Mouse (Mus musculus): ENCODE measurements around the gene Asap2. TPM values are rescaled to one million over a fixed set of nuclear protein-coding genes. Genes with fewer than 3 reads are reported as not detected.

The Asap2 gene
- polyA plus RNA-seq, 1 experiment from 2014 or later = 7.6 TPM

DNA sequence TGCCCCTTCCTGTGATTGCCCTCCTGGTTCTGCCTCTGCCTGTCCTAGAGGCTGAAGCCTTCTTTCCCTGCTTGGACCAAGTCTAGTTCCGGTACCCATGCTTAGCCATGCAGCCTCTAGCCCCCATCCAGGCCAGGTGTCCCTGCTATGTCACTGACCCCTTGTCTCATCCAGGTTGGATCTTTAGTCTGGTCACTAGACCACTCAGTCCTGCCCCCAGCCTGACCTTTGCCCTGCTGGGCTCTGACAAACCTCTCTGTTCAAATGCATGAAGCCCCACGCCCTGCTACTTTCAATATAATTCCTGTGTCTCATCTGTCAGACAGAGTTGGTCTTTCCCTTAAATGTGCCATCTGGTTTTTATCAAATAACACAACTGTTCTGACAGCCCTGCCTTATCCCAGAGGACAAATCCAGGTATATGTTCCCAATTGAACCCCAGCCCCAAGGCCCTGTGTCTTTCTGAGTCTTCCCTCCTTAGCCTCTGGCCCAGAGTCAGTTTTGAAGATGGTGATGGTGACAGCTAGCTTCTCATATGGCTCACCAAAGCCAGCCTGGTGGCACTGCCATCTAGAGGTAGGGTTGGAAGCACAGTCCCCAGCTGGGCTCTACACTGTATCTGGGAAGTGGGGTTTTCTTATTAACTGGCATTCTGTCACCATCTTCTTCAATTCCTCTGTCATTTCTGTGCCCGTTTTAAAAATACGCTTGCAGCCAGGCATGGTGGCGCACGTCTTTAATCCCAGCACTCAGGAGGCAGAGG lies 270.4 kb downstream of the Asap2 start:
- Histone ChIP-seq H3K4me2 (ENCODE audit: low read length) (no peak overlapping the region), H3K9me3 (ENCODE audit: control insufficient read depth, low read length) (no peaks in the 10 kb centered on the region), H3K4me3 (ENCODE audit: control insufficient read depth in 1 of 2, insufficient read depth in 1 of 2, low read depth in 1 of 2, low read length in 2 of 2) (no peak overlapping the region), H3K27me3 (ENCODE audit: control insufficient read depth, insufficient read depth, low read length) (no peaks in the 10 kb centered on the region), H3K36me3 (ENCODE audit: control insufficient read depth, insufficient read depth, low read length) (peaks cover 70% of the 10 kb centered on the region), H3K9ac (ENCODE audit: low read length) (no peak overlapping the region), H3K27ac (replicated peaks in 1 of 2; ENCODE audit: control insufficient read depth in 1 of 2, insufficient read depth in 1 of 2, low read depth in 2 of 2, low read length in 2 of 2) (no peak overlapping the region), H3K4me1 (ENCODE audit: control insufficient read depth in 2 of 2, insufficient read depth in 2 of 2, low read length in 2 of 2) (peaks cover 0 to 5% of the 10 kb centered on the region in 2 experiments; a peak in 2 of 4 replicates)
- no peak for ATAC-seq (ENCODE audit: insufficient number of reproducible peaks, insufficient read depth, low FRiP score, low read depth)
- WGBS = 85% methylated on average over 6 of the region's 6 CpGs

DNA sequence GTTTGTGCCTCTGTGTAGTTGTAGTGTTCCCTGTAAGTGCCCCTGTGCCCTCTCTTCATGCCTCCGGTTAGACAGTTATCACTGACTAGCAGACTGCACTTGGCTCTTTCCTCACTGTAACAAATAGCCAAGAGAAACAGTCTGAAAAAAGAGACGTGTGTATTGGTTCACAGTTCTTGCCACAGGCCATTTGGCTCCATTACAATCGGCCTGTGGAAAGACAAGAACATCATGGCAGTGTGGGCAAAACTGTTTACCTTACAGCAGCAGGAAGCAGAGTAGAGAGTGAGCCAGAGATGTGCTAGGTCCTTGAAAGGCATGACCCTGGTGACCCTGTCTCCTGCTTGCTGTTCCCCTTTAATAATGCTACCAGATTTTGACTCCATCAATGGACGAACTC lies 271.3 kb downstream of the Asap2 start:
- Histone ChIP-seq H3K27ac (replicated peaks in 1 of 2; ENCODE audit: control insufficient read depth in 1 of 2, insufficient read depth in 1 of 2, low read depth in 2 of 2, low read length in 2 of 2) (peak overlapping the region in 1 of 2 experiments; percentile 12; a peak in 1 of 4 replicates), H3K9ac (ENCODE audit: low read length) (no peak overlapping the region), H3K4me1 (ENCODE audit: control insufficient read depth in 2 of 2, insufficient read depth in 2 of 2, low read length in 2 of 2) (peaks cover 0 to 5% of the 10 kb centered on the region in 2 experiments; a peak in 2 of 4 replicates), H3K27me3 (ENCODE audit: control insufficient read depth, insufficient read depth, low read length) (no peaks in the 10 kb centered on the region), H3K36me3 (ENCODE audit: control insufficient read depth, insufficient read depth, low read length) (peaks cover 65% of the 10 kb centered on the region), H3K9me3 (ENCODE audit: control insufficient read depth, low read length) (no peaks in the 10 kb centered on the region), H3K4me3 (ENCODE audit: control insufficient read depth in 1 of 2, insufficient read depth in 1 of 2, low read depth in 1 of 2, low read length in 2 of 2) (no peak overlapping the region), H3K4me2 (ENCODE audit: low read length) (no peak overlapping the region)
- no peak for ATAC-seq (ENCODE audit: insufficient number of reproducible peaks, insufficient read depth, low FRiP score, low read depth)
- 74% methylated on average over 4 of the region's 4 CpGs for WGBS

DNA sequence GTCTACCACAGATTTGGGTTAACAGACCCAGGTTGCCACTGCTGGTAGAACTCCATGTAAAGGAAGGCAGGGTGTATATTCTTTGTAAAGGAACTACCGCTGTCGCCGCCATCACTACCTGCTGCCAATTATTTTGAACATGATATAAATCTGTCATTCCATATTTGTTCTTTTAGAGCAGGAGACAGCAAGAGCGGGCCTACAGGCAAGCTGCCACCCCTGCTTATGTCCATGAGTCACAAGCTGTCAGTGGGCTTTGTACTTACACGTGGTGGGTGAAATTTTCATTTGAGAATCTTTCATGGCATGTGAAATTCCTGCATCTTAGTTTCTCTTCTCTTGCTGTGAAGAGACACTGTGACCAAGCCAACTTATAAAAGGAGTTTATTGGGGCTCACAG lies 273.0 kb downstream of the Asap2 start:
- Histone ChIP-seq H3K36me3 (ENCODE audit: control insufficient read depth, insufficient read depth, low read length) (peaks cover 61% of the 10 kb centered on the region), H3K27me3 (ENCODE audit: control insufficient read depth, insufficient read depth, low read length) (no peaks in the 10 kb centered on the region), H3K9ac (ENCODE audit: low read length) (no peak overlapping the region), H3K4me3 (ENCODE audit: control insufficient read depth in 1 of 2, insufficient read depth in 1 of 2, low read depth in 1 of 2, low read length in 2 of 2) (no peak overlapping the region), H3K4me1 (ENCODE audit: control insufficient read depth in 2 of 2, insufficient read depth in 2 of 2, low read length in 2 of 2) (peaks cover 0 to 5% of the 10 kb centered on the region in 2 experiments; a peak in 2 of 4 replicates), H3K4me2 (ENCODE audit: low read length) (no peak overlapping the region), H3K9me3 (ENCODE audit: control insufficient read depth, low read length) (no peaks in the 10 kb centered on the region), H3K27ac (replicated peaks in 1 of 2; ENCODE audit: control insufficient read depth in 1 of 2, insufficient read depth in 1 of 2, low read depth in 2 of 2, low read length in 2 of 2) (peak overlapping the region in 1 of 2 experiments; percentile 75; a peak in 1 of 4 replicates)
- WGBS = 93% methylated on average over 5 of the region's 5 CpGs
- no peak for ATAC-seq (ENCODE audit: insufficient number of reproducible peaks, insufficient read depth, low FRiP score, low read depth)

DNA sequence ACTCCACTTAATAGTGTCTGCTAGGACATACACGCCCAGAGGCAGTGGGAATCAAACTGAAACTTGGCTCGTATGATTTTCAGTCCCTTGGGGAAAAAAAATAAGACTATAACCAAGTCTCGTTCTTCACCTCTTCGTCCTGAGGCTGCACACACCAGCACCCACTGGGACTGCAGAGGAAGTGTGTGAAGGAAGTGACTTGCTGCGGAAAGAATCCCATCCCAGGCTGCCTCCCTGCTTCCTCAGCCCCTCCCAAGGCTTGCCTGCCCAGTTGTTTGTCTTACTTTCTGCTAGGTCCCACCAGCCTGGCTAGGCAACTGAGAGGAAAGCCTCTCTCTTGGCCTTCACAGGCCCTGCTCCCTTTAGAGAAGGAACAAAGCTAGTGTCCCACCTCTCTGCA lies 274.0 kb downstream of the Asap2 start:
- Histone ChIP-seq H3K4me3 (ENCODE audit: control insufficient read depth in 1 of 2, insufficient read depth in 1 of 2, low read depth in 1 of 2, low read length in 2 of 2) (no peak overlapping the region), H3K9ac (ENCODE audit: low read length) (peak overlapping the region; percentile 34; the same call in 1 of the 2 replicates), H3K27ac (replicated peaks in 1 of 2; ENCODE audit: control insufficient read depth in 1 of 2, insufficient read depth in 1 of 2, low read depth in 2 of 2, low read length in 2 of 2) (peak overlapping the region; percentile 75 to 85), H3K36me3 (ENCODE audit: control insufficient read depth, insufficient read depth, low read length) (peaks cover 58% of the 10 kb centered on the region), H3K27me3 (ENCODE audit: control insufficient read depth, insufficient read depth, low read length) (no peaks in the 10 kb centered on the region), H3K4me1 (ENCODE audit: control insufficient read depth in 2 of 2, insufficient read depth in 2 of 2, low read length in 2 of 2) (peaks cover 0 to 5% of the 10 kb centered on the region in 2 experiments; a peak in 2 of 4 replicates), H3K4me2 (ENCODE audit: low read length) (no peak overlapping the region), H3K9me3 (ENCODE audit: control insufficient read depth, low read length) (no peaks in the 10 kb centered on the region)
- WGBS = 58% methylated on average over 5 of the region's 5 CpGs
- ATAC-seq (ENCODE audit: insufficient number of reproducible peaks, insufficient read depth, low FRiP score, low read depth) = peak; percentile 56

DNA sequence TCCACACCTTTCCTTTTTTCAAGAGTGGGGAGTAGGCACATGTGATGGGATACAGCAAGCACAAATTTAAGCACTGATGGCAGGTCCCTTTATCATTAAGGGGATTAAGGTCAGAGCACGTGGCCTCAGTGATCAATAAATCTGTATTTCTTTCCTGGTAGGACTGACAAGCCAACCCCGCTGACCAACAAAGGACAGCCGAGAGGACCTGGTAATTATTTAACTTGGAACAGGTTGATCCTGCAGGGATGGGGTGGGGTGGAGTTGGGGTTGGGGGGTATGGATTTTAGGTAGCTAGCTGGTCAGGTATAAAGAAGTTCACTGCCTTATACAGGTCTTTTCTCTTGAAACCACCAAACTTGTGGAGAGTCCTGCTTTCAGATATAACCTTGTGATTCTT lies 274.7 kb downstream of the Asap2 start:
- 83% methylated on average over 3 of the region's 3 CpGs for WGBS
- Histone ChIP-seq H3K4me1 (ENCODE audit: control insufficient read depth in 2 of 2, insufficient read depth in 2 of 2, low read length in 2 of 2) (peaks cover 0 to 5% of the 10 kb centered on the region in 2 experiments; a peak in 2 of 4 replicates), H3K9me3 (ENCODE audit: control insufficient read depth, low read length) (no peaks in the 10 kb centered on the region), H3K36me3 (ENCODE audit: control insufficient read depth, insufficient read depth, low read length) (peaks cover 61% of the 10 kb centered on the region), H3K9ac (ENCODE audit: low read length) (peak overlapping the region; percentile 34; the same call in 1 of the 2 replicates), H3K4me2 (ENCODE audit: low read length) (no peak overlapping the region), H3K27ac (replicated peaks in 1 of 2; ENCODE audit: control insufficient read depth in 1 of 2, insufficient read depth in 1 of 2, low read depth in 2 of 2, low read length in 2 of 2) (peak overlapping the region; percentile 75 to 85), H3K27me3 (ENCODE audit: control insufficient read depth, insufficient read depth, low read length) (no peaks in the 10 kb centered on the region), H3K4me3 (ENCODE audit: control insufficient read depth in 1 of 2, insufficient read depth in 1 of 2, low read depth in 1 of 2, low read length in 2 of 2) (no peak overlapping the region)
- ATAC-seq (ENCODE audit: insufficient number of reproducible peaks, insufficient read depth, low FRiP score, low read depth) = no peak

DNA sequence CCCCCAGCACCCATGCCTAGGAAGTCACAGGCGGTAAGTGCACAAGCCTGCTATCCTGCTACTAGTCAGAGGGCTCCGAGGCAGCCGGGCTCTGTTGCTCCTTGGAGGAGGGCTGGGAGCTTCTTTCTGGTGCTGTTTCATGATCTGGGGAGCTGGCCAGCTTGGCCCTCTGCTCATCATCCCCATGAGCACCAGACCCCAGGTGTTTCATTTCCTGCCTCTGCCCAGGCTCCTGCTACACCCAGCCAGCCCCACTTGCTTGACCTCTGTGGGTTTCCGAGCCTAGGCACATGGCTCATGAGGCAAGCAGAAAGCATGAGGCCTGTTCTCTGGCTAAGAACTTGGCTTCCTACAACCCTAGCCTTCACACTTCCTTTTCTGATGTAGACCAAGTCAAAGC lies 275.2 kb downstream of the Asap2 start:
- ATAC-seq (ENCODE audit: insufficient number of reproducible peaks, insufficient read depth, low FRiP score, low read depth) = no peak
- Histone ChIP-seq H3K4me2 (ENCODE audit: low read length) (no peak overlapping the region), H3K36me3 (ENCODE audit: control insufficient read depth, insufficient read depth, low read length) (peaks cover 61% of the 10 kb centered on the region), H3K4me3 (ENCODE audit: control insufficient read depth in 1 of 2, insufficient read depth in 1 of 2, low read depth in 1 of 2, low read length in 2 of 2) (no peak overlapping the region), H3K4me1 (ENCODE audit: control insufficient read depth in 2 of 2, insufficient read depth in 2 of 2, low read length in 2 of 2) (peaks cover 0 to 5% of the 10 kb centered on the region in 2 experiments; a peak in 2 of 4 replicates), H3K9ac (ENCODE audit: low read length) (no peak overlapping the region), H3K9me3 (ENCODE audit: control insufficient read depth, low read length) (no peaks in the 10 kb centered on the region), H3K27me3 (ENCODE audit: control insufficient read depth, insufficient read depth, low read length) (no peaks in the 10 kb centered on the region), H3K27ac (replicated peaks in 1 of 2; ENCODE audit: control insufficient read depth in 1 of 2, insufficient read depth in 1 of 2, low read depth in 2 of 2, low read length in 2 of 2) (no peak overlapping the region)
- WGBS = 88% methylated on average over 4 of the region's 4 CpGs

DNA sequence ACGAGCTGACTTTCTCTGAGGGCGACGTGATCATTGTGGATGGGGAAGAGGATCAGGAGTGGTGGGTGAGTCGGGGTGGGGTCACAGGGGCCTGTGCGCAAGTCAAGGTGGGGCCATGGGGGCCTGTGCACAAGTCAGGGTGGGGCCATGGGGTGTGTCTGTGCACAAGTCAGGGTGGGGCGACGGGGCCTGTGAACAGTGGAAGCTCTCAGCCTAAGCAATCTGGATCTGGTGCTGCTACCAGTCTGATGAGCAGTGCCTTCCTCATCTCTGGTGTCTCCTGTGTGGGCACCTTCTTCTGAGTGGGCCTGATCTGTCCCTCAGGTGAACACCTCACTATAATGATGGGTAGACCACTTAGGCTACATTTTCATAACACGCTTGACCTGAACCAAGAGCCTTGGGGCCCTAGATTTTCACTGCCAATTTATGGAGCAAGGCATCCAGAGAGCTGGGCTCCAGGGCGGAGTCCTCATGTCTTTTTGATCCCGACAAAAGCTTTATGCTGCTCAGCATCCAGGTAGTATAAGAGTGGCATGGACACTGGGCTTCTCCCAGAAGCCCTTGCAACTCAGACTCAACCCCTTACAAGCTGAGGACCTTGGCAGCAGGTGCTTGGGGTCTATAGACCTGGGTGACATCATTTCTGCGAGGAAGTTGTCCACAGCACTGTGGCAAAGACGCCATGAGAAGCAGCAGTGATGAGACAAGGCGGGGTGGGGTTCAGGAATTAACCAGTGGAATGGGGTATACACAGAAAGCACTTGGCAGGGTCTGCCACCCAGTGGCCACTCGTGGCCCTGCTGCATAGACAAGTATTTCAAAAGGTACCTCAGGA lies 275.9 kb downstream of the Asap2 start:
- Histone ChIP-seq H3K4me1 (ENCODE audit: control insufficient read depth in 2 of 2, insufficient read depth in 2 of 2, low read length in 2 of 2) (peaks cover 0 to 5% of the 10 kb centered on the region in 2 experiments; a peak in 2 of 4 replicates), H3K4me3 (ENCODE audit: control insufficient read depth in 1 of 2, insufficient read depth in 1 of 2, low read depth in 1 of 2, low read length in 2 of 2) (no peak overlapping the region), H3K4me2 (ENCODE audit: low read length) (no peak overlapping the region), H3K27ac (replicated peaks in 1 of 2; ENCODE audit: control insufficient read depth in 1 of 2, insufficient read depth in 1 of 2, low read depth in 2 of 2, low read length in 2 of 2) (no peak overlapping the region), H3K27me3 (ENCODE audit: control insufficient read depth, insufficient read depth, low read length) (no peaks in the 10 kb centered on the region), H3K9ac (ENCODE audit: low read length) (no peak overlapping the region), H3K9me3 (ENCODE audit: control insufficient read depth, low read length) (no peaks in the 10 kb centered on the region), H3K36me3 (ENCODE audit: control insufficient read depth, insufficient read depth, low read length) (peaks cover 65% of the 10 kb centered on the region)
- WGBS = 74% methylated on average over 14 of the region's 14 CpGs
- ATAC-seq (ENCODE audit: insufficient number of reproducible peaks, insufficient read depth, low FRiP score, low read depth) = peak; percentile 27; the same call in 1 of the 2 replicates

Data from heart, embryonic 14.5 days (tissue).